Mouse (Mus musculus) ovary, postnatal 10 days (tissue): Measurements from ENCODE around the gene Olfr196.
"Not testable (repeated sequence)": the region's sequence is repeated elsewhere in the genome, so short reads cannot be mapped to it uniquely, and the experiment has no call there.

Experiments used
- DNase-seq: peaks from one replicate; pipeline ENCODE4 v3.0.0; 2022; ENCODE audit warnings: low spot score

Olfr196 gene

DNA sequence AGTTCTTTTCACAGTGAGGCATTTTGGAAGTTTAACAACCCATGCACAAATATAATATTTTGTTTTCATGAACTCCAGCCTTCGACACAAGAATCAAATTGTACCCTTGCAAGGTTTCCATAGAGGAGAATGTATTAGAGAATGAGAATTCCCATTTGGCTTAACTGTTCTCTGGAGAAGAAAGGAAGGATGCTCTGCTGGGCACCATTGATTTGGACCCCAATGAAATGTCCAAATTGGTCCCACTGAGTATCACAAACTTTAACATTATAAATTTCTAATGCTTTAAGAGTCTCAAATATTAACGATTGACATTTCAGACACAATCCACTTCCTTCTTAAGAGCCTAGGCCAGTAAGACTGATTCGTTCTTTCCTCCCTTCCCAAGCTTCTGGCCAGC, at the start of gene Olfr196:
TSS of gene Olfr196 (minus strand) at position 101 of the 400 bp plus-strand sequence.
- no peak for DNase-seq

DNA sequence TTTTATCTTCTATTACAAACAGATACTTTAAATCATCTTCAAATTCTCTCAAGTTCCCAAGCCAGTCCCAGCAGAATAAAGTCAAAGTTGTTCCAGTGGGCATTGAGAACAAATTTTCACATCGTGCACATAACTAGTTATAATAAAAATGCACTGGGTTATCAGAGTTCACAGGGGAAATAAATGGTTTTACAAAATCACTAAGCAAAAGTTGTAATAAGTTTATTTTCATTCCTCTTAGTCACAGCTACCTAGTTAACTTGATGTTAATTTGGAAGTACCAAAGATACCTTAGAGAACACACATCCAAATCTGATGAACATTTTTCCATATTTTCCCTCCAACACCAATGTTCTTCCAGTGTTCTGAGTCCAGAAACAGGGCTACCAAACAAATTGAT, 49.4 kb upstream of the Olfr196 start, which contains the start of gene Olfr199:
TSS of gene Olfr199 (minus strand) at position 101 of the 400 bp plus-strand sequence.
- DNase-seq, result not testable (repeated sequence)

DNA sequence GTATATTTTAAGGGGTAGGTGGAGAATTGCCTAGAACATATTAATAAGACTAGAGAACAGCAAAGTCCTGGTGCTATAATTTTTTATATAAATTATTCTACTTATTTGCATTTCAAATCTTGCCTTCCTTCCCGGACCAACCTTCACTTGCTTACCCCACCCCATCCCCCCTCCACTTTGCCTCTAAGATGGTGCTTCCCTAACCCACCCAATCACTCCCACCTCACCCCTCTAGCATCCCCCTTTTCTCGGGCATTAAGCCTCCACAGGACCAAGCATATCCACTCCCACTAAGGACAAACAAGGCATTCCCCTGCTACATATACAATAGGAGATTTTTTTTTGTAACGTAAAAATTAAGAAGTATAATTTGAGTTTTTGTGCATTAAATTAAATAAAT, 47.6 kb upstream of the Olfr196 start:
- not testable (repeated sequence) for DNase-seq

DNA sequence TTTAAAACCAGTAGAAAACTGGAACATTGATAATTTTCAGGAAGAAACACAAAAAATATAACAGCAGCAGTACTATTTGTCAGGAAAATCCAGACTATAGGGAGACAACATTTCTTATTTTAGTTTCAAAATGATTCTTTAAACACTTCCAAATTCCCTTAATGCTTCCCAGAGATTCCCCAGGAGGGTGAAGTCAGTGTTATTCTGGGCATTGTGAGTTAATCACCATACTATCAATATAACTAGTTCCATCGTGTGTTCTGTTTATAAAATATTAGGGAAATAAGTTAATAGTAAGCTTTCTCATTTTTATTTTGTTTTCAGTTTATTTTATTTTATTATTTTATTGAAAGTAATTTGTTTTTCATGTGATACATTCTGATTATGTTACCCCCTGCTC, 33.2 kb upstream of the Olfr196 start, which contains the start of gene Olfr198:
TSS of gene Olfr198 (minus strand) at position 101 of the 400 bp plus-strand sequence.
- DNase-seq, result not testable (repeated sequence)

DNA sequence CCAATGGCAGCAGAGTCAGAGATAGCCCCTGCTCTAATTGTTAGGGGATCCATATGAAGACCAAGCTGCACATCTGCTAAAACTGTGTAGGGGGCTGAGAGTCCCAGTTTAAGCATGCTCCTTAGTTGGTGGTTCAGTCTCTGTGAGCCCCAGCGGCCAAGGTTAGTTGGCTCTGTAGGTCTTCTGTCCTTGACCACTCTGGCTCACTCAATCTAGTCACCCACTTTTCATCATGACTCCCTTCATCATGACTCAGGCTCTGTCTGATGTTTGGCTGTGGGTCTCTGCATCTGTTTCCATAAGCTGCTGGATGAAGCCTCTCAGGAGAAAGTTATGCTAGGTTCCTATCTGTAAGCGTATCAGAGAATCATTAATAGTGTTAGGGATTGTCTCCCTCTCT, 18.3 kb downstream of the Olfr196 start:
- DNase-seq, result no peak

DNA sequence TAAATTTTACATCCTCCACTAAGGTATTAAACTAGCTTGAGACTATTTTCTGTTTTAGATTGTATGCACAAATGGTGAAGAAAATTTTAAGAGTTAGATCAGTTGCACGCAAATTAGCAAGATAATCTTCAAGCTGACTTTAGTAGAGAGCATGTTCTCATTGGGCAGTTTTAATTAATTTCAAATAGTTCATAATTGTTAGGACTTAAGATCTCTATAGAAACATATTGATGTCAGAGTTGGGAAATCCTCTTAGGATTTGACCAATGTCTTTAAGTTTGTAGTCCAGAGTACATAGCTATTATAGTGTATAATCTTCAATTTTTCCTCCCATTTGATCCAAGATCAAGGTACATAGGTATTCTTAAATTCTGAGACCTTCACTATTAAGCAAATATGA, 23.5 kb downstream of the Olfr196 start, which contains the start of gene Olfr195:
TSS of gene Olfr195 (plus strand) at position 301 of the 400 bp plus-strand sequence.
- no peak for DNase-seq

DNA sequence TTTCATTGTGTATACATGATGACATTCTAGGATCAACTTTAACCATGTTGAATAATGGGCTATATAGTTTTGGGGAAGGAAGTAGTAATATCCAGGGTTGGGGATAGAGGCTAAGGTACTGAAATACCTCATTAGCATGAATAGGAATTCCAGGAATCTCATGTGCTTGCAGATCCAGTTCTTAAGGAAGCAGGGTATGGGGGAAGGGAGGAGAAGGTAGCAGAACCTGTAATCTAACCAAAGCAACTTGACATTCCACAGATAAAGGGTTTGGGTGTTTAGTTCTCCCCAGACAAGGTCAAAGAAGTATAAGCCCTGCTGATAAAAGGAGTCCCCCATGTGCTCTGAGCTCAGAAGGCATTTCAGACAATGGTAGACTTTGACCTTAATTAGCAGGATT, 29.1 kb downstream of the Olfr196 start:
- no peak for DNase-seq

DNA sequence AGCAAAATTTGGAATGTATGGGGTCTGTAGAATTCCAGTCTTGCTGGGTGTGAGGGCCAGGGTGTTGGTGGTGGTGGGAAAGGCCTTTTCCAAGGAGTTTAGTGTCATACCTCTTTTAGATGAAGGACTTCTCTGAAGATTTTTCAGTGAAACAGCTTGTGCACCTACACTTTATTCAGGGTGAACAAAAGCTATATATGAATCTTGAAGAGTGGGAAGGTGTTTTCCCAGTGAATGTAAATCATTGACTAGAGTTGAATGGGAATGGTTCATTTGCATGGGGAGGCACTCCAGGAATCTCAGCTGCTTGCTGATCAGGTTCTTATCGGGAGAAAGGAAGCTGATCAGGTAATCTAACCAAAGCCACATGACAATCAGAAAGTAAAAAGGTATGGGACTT, 39.5 kb downstream of the Olfr196 start:
- DNase-seq, result no peak

DNA sequence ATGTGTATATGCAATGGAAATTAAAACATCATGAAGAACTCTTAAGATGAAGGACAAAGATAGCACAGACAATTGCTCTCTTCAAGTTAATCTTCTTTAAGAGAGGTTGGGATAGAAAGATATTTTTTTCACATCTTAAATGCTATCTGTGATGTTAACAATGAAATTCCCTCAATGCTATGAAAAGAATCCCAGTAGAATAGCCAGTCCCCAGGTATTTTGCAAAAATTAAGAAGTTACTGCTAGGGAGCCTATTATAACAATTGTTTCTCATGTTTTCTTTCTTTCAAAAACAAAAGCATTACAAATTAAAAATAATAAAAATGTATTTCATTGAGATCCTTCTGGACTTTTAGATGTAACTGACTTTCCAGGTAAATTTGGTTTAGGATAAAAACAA, 49.3 kb downstream of the Olfr196 start, which contains the start of gene Olfr194:
TSS of gene Olfr194 (minus strand) at position 101 of the 400 bp plus-strand sequence.
- DNase-seq, result no peak
